Mouse (Mus musculus): ENCODE data around the gene Bbc3.

DNA sequence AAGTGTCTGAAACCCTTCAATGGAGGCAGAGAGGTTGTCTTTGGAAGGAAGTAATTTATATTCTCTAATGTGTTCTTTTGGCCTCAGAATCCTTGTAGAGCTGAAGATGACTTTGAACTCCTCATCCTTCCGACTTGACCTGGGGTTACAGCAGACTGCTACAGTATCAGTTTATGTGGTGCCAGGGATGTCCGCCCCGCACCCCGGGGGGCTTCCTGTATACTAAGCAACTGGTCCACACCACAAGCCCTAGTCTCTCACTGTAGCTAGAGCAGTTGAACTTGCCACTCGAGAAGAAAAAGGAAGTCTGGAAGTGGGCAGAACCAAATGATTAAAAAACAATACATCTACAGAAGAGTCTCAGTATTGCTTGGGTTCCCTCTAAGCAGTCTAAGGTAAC, 44.4 kb upstream of the Bbc3 start:
- TF ChIP-seq GATA1 (IDR thresholded peaks at IDR 0.05; ENCODE audit: low read length), result no peak
- TF ChIP-seq TAL1 (IDR thresholded peaks at IDR 0.05; ENCODE audit: low read length), result no peak
